Mouse (Mus musculus) frontal cortex, postnatal 36 days (tissue): ENCODE measurements around the gene Gab1.
A peak's percentile ranks its signal among the peaks of the same experiment; 100 is the strongest.

Experiments used
- DNase-seq, 2 experiments: peaks; one replicate each; pipeline ENCODE4 v3.0.0; 2022; ENCODE audit warnings: low spot score in 2 of 2

Gab1 gene

GRCm38 (mm10) chr8:80845284-80845683 is 35.0 kb downstream of the Gab1 start:
- no peak for DNase-seq

DNA sequence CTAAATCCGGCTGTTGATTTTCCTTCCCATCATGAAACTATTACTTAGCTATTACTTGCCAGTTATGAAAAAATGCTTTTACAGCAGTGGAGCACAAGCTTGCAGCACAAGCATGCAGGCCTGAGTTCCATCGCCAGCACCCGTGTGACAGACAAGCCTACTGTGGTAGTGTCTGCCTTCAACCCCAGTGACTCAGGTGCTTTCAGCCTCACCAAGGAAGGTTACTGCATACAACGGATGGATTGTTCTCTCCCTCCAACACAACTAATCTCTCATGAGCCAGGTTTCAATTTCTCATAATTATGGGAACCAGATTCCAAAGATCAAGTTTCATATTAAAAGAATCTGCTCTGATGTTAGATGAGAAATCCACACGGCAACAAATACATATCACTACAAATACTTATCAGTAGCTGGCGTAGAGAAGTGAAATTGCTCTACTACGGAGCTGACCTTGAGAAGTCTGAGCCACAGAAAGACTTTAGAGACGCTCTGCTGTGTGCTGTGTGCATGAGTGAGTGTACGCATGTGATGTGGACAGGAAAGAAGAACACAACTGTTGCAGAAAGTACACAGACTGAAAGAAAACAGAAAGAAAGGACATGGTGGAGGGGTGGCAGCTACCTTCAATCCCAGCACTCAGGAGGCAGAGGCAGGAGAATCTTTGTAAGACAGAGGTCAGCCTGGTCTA is 36.4 kb downstream of the Gab1 start:
- no peak for DNase-seq

DNA sequence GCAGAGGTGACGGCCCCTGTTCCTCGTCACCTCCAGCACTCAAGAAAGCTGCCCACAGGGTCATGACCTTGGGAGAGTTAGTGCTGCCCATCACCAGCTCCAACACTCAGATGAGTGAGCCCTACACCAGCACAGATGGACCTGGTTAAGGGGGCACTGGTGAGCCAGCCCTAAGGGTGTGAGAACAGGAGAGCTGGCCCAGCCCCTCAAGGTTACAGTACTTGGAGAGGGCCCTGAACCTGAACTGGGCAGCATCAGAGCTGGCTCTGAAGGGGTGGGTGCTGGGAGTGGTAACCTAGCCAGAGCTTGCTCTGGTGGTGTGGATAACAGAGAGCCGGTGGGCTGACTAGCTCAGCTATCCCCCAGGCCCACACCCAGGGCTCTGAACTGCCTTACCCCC is 37.8 kb downstream of the Gab1 start:
- no peak for DNase-seq

- no peak for DNase-seq
Observed at GRCm38 (mm10) chr8:80840090-80840489, 40.2 kb downstream of the Gab1 start.

DNA sequence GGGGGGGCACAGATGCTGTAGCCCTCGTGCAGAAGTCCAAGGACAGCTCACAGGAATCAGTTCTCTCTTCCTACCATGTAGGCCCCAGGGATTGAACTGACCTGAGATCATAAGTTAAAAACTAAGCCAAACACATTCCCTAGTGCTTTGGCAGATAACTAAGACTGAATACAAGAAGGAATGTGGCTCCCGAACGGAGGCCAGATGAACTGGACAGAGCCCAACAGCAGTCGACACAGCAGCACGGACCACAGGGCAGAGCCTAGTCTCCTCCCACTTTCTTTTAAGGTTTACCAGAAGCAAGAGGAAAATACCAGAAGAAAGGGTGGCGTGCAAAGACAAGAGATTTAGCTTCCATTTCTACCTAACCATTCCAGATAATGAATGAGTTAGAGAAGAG is 42.1 kb downstream of the Gab1 start:
- no peak for DNase-seq

DNA sequence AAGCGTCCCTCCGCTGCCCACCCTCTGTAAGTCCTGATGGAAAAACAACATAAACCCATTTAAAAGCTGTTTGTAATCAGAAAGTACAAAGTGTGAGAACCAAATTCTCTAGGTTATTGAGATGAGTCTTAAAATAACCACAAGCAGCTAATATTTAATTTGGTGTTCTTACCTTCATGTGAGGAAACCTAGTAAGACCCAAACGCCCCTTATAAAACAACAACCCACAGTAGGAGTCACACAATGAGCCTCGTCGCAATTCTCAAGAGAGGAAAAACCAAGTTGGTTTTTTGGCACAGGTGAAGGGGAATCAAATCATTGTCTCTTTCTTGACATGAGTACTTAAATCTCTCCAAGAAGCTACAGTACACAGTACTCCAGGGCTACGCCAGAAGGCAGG is 44.9 kb downstream of the Gab1 start:
- no peak for DNase-seq

GRCm38 (mm10) chr8:80834443-80834842 is 45.9 kb downstream of the Gab1 start:
- DNase-seq, result no peak

DNA sequence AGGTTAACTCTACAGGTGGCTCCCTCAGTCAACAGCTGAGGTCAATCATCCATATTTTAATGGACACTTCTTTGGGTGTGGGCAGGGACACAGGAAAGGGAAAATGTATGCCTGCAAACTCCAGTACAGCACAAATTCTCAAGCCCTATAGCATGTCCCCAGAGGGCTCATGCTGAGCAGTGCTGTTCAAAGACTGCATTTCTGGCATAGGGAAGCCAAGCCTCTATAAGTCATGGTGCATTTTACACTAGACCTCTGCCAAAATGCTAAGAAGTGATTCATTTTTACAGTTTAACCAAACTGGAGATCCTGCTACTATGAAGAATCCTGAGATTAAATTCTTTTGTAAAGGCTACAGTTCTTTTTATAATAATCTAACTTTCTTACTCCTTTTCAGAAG is 47.8 kb downstream of the Gab1 start:
- DNase-seq, result no peak

- DNase-seq, result no peak
Observed at GRCm38 (mm10) chr8:80831876-80832524, 48.3 kb downstream of the Gab1 start.

DNA sequence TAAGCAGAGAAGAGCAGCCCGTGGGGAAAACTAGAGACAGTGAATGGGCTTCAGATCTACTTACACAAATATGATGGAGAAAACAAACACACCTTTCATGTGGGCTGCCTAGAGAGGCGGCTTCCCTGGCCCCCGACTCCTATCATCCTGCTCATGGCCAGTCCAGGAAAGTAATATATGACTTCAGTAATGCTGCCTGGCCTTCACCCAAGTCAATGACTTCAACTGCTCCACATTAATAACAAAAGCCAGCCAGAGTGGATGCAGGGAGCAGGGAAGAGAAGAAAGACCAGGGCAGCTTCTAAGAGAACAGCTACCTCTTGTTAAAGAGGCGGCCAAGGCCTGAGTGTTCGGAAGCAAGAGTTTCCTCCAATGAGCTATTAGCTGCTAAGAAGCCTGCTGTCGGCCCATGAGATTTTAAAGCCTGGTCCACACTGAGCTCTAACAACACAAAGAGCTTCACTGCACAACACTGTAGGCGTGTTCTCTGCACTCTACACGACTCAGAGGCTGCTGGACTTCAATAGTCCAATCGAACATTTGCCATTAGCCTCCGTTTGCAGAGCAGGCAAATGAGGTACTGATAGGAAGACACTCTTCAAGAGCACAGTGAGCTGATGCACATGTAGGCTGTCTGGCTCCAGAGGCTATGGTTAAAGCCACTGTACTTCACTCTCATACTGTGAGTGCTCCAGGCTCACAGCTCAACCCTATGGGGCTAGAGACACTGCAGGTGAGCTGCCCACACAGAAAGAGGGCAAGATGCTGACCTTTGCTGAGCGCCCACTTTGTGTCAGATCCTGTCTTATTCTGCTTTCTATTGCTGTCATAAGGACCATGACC is 49.4 kb downstream of the Gab1 start:
- no peak for DNase-seq

DNA sequence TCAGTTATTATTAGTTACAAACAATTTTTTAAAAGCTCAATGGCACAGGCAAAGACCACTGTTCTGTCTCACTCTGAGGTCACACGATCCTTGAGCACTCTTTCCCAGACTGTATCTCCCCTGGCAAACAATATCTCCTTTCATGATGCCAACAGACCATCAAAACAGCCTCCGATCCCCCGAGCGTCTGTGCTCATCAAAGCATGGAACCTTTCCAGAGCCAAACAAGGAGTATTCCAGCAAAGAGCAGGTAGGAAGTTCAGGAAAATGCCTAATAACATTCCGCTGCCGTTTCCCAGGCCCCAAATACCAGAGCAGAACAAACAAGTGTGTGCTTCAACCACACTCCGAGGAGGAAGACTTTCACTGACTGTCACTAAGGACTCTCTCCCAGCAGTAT is 50.2 kb downstream of the Gab1 start:
- no peak for DNase-seq

- DNase-seq, result no peak
Observed at GRCm38 (mm10) chr8:80826996-80827395, 53.3 kb downstream of the Gab1 start.

- no peak for DNase-seq
Observed at GRCm38 (mm10) chr8:80825136-80825535, 55.2 kb downstream of the Gab1 start.

DNA sequence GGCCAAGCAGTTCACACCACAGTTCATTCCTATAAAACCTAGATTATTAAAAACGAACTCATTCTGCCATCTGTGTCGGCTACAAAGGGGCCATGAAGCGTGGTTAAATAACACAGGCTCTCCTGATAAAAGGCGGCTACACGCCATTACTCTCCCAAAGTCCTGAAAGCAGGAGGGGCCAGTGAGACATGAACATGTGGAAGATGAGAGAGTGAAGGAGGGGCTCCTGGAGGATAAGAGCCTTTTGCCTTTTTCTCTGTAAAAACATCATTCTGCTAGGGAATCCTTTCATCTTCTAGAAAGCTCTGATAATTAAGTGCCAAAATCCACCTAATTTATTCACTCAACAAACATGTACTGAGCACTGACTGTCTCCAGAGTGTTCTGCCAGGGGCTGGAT is 55.9 kb downstream of the Gab1 start:
- DNase-seq, result no peak

DNA sequence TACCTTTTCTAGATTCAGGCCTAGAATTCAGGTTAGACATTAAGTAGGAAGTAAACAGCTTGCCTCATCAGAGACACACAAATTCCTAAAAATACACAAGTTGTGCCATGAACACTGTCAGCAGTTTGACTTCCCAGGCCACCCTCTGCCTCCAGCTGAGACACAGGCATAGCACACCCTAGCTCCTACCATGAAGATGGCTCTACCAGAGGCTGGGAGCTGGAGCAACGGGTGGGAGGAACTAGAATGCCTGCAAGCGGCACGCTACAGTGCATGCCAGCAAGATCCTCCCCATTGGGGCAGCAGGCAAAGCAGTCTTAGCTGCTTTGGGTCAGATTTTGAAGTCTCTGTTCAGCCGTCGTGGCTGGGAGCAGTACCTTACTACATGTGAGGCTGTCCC is 57.1 kb downstream of the Gab1 start:
- no peak for DNase-seq

- no peak for DNase-seq
Observed at GRCm38 (mm10) chr8:80821367-80822225, 58.7 kb downstream of the Gab1 start.

GRCm38 (mm10) chr8:80818978-80819377 is 61.3 kb downstream of the Gab1 start:
- no peak for DNase-seq

DNA sequence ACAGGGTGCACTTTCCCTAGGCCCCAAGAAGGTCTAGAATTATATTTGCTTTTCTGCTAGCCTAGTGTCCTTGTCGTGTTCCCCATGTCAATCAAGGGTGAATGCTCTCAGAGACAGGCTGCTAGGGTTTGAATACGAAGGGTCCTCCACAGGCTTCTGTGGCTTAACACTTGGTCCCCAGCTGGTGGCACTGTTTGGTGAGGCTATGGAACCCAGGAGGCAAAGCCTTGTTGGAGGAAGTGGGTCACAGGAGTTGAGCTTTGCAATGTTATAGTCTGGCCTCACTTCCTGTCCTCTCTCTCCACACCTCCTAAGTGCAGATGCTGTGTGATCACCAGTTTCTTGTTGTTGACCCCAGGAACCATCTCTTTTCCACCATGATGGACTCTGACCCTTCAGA is 63.3 kb downstream of the Gab1 start:
- no peak for DNase-seq

DNA sequence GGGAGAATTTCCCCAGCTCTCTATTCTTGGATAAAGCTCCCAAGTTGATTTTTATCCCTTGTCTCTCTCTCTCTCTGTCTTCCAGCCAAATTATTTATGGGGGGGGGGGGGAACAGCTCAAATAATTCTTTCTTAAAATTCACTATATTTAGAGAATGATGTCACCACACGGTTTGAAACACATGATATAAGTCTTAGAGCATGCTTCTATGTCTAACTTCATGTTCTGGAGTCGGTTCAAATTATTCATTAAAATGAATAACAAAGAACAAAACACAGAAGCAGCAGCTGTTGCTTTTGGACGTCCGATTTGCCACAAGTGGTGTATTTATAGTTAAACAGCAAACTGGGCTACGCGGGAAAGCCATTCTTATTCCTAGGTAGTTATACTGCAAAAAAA is 65.1 kb downstream of the Gab1 start:
- DNase-seq, result no peak

DNA sequence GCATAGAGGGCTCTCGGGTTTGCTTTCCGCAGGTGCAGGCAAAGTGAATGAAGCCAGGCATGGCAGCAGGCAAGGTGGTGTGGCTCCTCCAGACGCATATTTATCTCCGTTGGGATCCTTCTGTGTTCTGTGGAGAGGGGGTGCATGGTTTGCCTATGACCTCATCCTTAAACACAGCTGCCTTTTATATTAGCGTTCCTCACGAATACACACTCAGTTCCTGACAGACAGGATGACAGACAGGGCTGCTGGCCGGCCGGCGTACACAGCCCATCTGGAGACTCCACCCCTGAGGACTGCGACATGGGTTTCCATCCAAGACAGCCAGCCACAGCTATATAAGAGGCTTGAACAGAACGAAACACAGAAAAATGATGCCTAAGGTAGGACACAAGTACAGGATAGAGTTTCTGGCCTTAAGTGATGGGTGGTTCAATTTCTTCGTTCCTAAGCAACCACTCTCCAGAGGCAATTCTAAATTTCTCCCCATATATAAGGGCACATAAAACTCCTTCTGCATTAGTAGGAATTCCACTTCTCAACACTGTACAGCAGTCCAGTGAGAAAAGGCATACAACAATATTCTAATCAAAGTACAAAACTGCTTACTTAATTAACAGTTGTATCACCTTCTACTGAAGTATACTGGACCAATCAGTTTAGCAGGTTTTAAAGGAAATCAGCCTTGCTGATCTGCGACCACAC is 66.1 kb downstream of the Gab1 start:
- DNase-seq, result no peak

DNA sequence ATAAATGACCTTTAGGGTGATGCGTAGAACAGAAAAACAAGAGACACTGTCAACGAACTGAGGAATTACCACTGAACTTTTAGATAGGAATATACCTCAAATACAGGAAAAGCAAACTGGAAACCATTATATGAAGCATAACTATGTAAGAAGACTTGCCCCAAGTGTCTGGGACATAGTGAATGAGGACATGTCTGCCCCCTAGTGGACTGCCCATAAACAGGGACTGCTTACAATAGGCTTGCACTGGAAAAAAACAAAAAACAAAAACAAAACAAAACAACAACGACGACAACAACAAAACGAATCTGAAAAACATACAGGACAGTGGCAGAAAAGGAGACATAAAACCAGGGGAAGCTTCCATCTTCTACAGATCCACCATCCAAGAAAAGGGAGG is 66.9 kb downstream of the Gab1 start:
- peak in 1 of 2 experiments; percentile 26 for DNase-seq
